In genomic region chr2:114145315-114145801, GRCm38 (mm10) we compare ENCODE assay signal across 8 mouse cellular contexts. TPM values are rescaled to one million over a fixed set of nuclear protein-coding genes. Genes with fewer than 3 reads are reported as not detected.
DNase-seq lines count a peak whose midpoint lies in the region; ATAC-seq and TF ChIP-seq lines count a peak whose summit lies in the region.

No protein-coding gene starts in this region.

- no peak overlapping the region for H3K4me3 ChIP-seq in hindbrain, embryonic 11.5 days (ENCODE audit: low read depth, low read length)
- no peak overlapping the region for H3K4me3 ChIP-seq in hindbrain, embryonic 12.5 days
- H3K4me3 ChIP-seq in neural tube, embryonic 11.5 days (ENCODE audit: low read depth, low read length), result no peak overlapping the region

- WGBS in hindbrain, embryonic 11.5 days, result 86% methylated on average over 6 of the region's 6 CpGs
- 83% methylated on average over 6 of the region's 6 CpGs for WGBS in hindbrain, embryonic 12.5 days
- 87% methylated on average over 6 of the region's 6 CpGs for WGBS in neural tube, embryonic 11.5 days

- H3K4me1 ChIP-seq in hindbrain, embryonic 11.5 days (replicated peaks; ENCODE audit: control insufficient read depth, insufficient read depth, low read length), result no peaks in the 10 kb centered on the region
- no peaks in the 10 kb centered on the region for H3K4me1 ChIP-seq in hindbrain, embryonic 12.5 days
- no peaks in the 10 kb centered on the region for H3K4me1 ChIP-seq in neural tube, embryonic 11.5 days (ENCODE audit: control insufficient read depth, insufficient read depth, low read length)

- peak; percentile 85 for TF ChIP-seq CTCF in Patski (IDR thresholded peaks at IDR 0.05)

- no peaks in the 10 kb centered on the region for H3K27me3 ChIP-seq in hindbrain, embryonic 11.5 days (ENCODE audit: control insufficient read depth, insufficient read depth, low read length)
- H3K27me3 ChIP-seq in hindbrain, embryonic 12.5 days, result no peaks in the 10 kb centered on the region
- no peaks in the 10 kb centered on the region for H3K27me3 ChIP-seq in Patski
- no peaks in the 10 kb centered on the region for H3K27me3 ChIP-seq in neural tube, embryonic 11.5 days (ENCODE audit: control insufficient read depth, insufficient read depth, low read length)

- CTCF ChIA-PET in Patski (lab: Charles Lee), result interaction anchor here (0.7 to 3.5 kb wide), 10 partner anchors 10 to 324 kb away, joined by 3 to 17 read pairs (median 3); no protein-coding TSS in a partner anchor

- POLR2A ChIA-PET in Patski (lab: Charles Lee), result no interaction called here

- no peak overlapping the region for H3K27ac ChIP-seq in hindbrain, embryonic 11.5 days (ENCODE audit: low read depth, low read length)
- no peak overlapping the region for H3K27ac ChIP-seq in hindbrain, embryonic 12.5 days
- H3K27ac ChIP-seq in neural tube, embryonic 11.5 days (ENCODE audit: low read depth, low read length), result no peak overlapping the region

- no peak for ATAC-seq in hindbrain, embryonic 11.5 days (ENCODE audit: low FRiP score)
- no peak for ATAC-seq in hindbrain, embryonic 12.5 days (ENCODE audit: low FRiP score)
- peak; percentile 44 for ATAC-seq in Patski
- ATAC-seq in neural tube, embryonic 11.5 days (ENCODE audit: insufficient read depth, low FRiP score, low TSS enrichment), result no peak

- in situ Hi-C loops in Patski (cut with MboI; ENCODE audit: low pct_unique_long_range_greater_than_20kb), result loop anchor here (10.0 kb wide), 1 partner anchor 181 kb away; no protein-coding TSS in a partner anchor

- H3K36me3 ChIP-seq in hindbrain, embryonic 11.5 days (ENCODE audit: control insufficient read depth, insufficient read depth, low read length), result peaks cover 16% of the 10 kb centered on the region
- peaks cover 74% of the 10 kb centered on the region for H3K36me3 ChIP-seq in hindbrain, embryonic 12.5 days
- H3K36me3 ChIP-seq in neural tube, embryonic 11.5 days (ENCODE audit: control insufficient read depth, insufficient read depth, low read length), result peaks cover 17% of the 10 kb centered on the region

- H3K9me3 ChIP-seq in hindbrain, embryonic 11.5 days (ENCODE audit: control insufficient read depth, low read length), result no peaks in the 10 kb centered on the region
- no peaks in the 10 kb centered on the region for H3K9me3 ChIP-seq in hindbrain, embryonic 12.5 days (replicated peaks)
- H3K9me3 ChIP-seq in neural tube, embryonic 11.5 days (ENCODE audit: control insufficient read depth, low read length), result no peaks in the 10 kb centered on the region

- peak; percentile 69 for DNase-seq in hindbrain, embryonic 11.5 days (ENCODE audit: low spot score)
- peak; percentile 54 to 56 for DNase-seq in B cell, adult 2 months
- peak; percentile 31 for DNase-seq in Patski (ENCODE audit: low read depth, low spot score)
- peak; percentile 68 for DNase-seq in embryo, embryonic 10.5 days (ENCODE audit: low spot score)
- peak; percentile 37 to 50 for DNase-seq in kidney, postnatal 4 days
- DNase-seq in neural tube, embryonic 11.5 days (ENCODE audit: low spot score), result peak; percentile 44
- no peak for DNase-seq in urinary bladder, adult 2 months (ENCODE audit: low spot score)

- no peak overlapping the region for H3K9ac ChIP-seq in hindbrain, embryonic 11.5 days (ENCODE audit: low read depth, low read length)
- no peak overlapping the region for H3K9ac ChIP-seq in hindbrain, embryonic 12.5 days
- H3K9ac ChIP-seq in neural tube, embryonic 11.5 days (ENCODE audit: low read length), result no peak overlapping the region

- no peak overlapping the region for H3K4me2 ChIP-seq in hindbrain, embryonic 11.5 days (replicated peaks; ENCODE audit: low read depth, low read length)
- no peak overlapping the region for H3K4me2 ChIP-seq in hindbrain, embryonic 12.5 days (replicated peaks)
- H3K4me2 ChIP-seq in neural tube, embryonic 11.5 days (ENCODE audit: low read depth), result no peak overlapping the region

RNA-seq across cellular contexts. Expression of gene Aqr, which starts 41.5 kb away (rescaled TPM):
- 60.8 and 63.2 TPM in 2 replicates for polyA plus RNA-seq in hindbrain, embryonic 11.5 days (2014; fragmentation: Nextera tagmentation; extraction: Ambion mirVana)
- 53.6 and 55.8 TPM in 2 replicates for polyA plus RNA-seq in hindbrain, embryonic 12.5 days (2016; fragmentation: Nextera tagmentation; extraction: Ambion mirVana)
- 30.9 TPM for polyA plus RNA-seq in Patski (2021)
- polyA plus RNA-seq in neural tube, embryonic 11.5 days (2014; fragmentation: Nextera tagmentation; extraction: Ambion mirVana), result 62.7 and 64.3 TPM in 2 replicates
- 23.6 and 24.6 TPM in 2 replicates for polyA plus RNA-seq in urinary bladder, adult 2 months (2012; rRNA removed)

RNA-seq across cellular contexts. Expression of gene Zfp770, which starts 55.9 kb away (rescaled TPM):
- polyA plus RNA-seq in hindbrain, embryonic 11.5 days (2014; fragmentation: Nextera tagmentation; extraction: Ambion mirVana), result 4.1 and 6.6 TPM in 2 replicates
- polyA plus RNA-seq in hindbrain, embryonic 12.5 days (2016; fragmentation: Nextera tagmentation; extraction: Ambion mirVana), result 3.5 and 4.2 TPM in 2 replicates
- polyA plus RNA-seq in Patski (2021), result 7.9 TPM
- polyA plus RNA-seq in neural tube, embryonic 11.5 days (2014; fragmentation: Nextera tagmentation; extraction: Ambion mirVana), result 4.9 and 5.4 TPM in 2 replicates
- 6.0 and 6.8 TPM in 2 replicates for polyA plus RNA-seq in urinary bladder, adult 2 months (2012; rRNA removed)
